Mouse (Mus musculus) retina, adult 2 months (tissue): ENCODE data around the gene Gm12355.
"Not testable (repeated sequence)": the region's sequence is repeated elsewhere in the genome, so short reads cannot be mapped to it uniquely, and the experiment has no call there.

ENCODE experiments used
- DNase-seq: peaks from one replicate; pipeline ENCODE4 v3.0.0-alpha.2; 2012; ENCODE audit warnings: low read depth, low spot score

Gm12355 gene

DNA sequence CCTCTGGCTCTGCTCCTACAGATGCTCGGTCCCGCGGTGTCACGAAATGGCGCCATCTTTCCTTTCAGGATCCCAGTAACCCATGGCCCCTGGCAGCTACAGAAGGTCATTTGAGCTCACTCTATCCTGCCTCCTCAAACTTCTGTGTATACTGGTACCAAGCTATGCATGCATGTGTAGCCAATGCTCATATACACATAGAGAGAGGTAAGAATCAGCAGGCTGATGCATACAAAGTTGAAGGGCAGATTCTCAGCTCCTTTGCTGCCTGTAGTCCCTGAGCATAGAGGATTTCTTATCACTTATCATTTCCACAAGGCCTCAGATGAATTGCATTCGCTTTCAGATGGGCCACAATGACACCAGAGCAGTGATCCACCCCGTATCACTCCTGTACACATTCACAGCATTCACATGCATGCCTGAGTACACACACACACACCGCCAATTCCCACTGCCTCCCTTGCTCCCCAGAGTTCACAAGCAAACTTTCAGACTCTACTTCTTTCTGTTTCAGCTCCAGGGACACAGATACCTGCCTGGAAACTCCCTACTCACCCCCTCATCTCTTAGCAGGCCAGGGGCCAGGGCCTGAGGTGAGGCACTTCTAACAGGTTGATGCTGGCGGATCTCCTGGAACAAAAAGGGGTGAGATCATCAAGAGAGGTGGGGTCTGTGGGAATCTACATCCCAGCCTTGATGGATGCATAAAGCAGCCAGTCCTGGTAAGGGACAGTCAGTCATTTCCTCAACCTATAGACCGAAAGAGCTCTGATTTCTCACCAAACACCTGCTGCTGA, at the start of gene Gm12355, which contains the start of gene Gsdma3:
Gm12355 (minus strand) TSS at position 51 of the 800 bp plus-strand sequence.
Gsdma3 (plus strand) TSS at position 750 of the 800 bp plus-strand sequence.
- DNase-seq: no peak

DNA sequence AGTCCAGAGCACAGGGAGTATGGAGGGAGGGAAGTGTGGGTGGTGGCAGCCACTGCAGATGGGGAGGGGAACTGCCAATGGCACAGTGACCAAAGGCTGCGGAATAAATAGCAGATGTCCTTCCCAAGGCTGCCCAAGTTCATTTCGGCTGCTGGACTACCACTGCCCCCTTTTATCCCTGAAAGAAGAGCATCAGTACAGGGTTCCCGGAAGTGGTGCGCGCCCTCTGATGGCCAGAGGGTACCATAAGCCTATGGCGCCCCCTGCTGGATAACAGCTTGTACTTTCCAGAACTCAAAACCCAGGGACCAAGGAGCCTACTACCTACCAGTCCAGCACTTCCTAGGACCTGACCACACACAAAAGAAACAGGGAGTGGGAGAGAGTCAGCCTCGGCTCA, 47.7 kb upstream of the Gm12355 start:
- DNase-seq: peak; percentile 29

DNA sequence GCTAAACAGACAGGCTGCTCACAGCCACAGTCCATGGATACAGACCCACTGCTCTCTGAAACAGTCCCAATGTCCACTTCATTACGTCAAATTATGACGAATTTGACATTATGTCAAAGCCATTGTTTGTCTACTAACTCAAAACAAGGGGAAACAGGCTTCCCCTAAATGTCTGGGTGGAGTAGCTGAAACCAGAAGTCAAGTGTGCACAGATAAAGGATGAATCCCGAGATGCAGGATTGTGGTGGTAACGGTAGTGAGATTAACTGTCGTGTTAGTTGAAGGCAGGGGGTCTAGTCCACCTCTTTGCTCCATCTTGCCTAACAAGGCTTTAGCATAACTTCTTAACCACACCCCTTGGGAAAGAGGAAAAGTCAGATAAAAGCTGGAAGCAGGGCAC, 47.0 kb upstream of the Gm12355 start:
- no peak for DNase-seq

DNA sequence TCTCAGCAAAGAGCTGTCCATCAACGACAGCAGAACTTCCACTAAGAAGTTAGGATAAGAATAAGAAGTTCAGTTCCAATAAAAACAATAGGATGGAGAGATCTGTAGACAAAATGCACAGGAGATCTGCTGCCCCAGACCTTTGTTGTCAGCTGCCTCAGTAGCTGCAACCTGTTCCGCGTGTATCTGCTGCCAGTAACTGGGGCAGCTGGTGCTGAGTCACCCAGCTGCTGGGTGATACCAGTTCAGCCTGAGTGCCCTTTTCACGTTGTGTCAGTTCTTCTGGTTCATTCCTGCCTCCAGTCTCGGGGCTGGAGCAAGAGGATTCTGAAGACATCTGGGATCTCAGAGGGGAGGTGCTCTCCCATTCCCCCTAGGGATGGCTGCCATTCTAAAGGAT, 46.4 kb upstream of the Gm12355 start:
- DNase-seq: no peak

DNA sequence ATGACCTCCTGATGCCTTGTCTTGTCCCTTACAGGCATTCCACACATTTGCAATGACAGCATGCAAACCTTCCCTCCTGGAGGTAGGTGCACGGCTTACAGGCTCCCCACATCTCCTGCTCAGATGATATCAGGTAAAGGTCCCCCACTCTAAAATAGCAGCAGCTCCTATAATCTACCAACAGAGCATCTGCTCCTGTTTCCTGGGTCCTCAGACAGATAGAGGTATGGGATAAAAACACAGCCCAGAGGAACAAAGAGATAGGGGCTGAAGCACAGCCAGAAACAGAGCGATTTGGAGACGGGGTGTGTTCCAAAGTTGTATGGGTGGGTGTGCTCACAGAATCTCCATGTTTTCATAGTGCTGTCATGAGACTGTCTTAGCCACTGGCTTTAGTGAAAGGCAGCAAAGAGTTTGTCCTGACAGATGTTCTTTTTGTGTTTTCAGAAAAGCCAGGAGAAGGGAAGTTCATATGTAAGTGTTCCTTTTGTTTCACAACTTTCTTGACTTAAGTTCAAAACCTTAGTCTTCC, 45.9 kb upstream of the Gm12355 start:
- no peak for DNase-seq

DNA sequence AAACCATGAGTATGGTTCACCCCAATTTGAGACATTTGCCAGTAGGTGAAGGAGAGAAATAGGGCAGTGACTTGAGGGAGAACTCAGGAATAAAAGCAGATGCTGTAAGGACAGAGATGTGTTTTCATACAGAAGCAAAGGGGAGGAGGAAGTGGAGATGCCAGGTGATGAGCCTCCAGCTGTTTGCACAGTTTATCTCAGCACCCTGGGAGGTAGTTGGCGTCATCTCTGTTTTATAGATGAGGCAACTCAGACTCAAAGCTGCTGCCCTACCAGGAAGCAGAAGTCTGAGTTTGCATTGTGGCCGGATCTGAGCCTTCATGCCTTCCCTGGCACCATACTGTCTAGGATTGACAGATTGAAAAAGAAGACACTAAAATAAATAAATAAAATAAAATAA, 43.5 kb upstream of the Gm12355 start:
- no peak for DNase-seq

DNA sequence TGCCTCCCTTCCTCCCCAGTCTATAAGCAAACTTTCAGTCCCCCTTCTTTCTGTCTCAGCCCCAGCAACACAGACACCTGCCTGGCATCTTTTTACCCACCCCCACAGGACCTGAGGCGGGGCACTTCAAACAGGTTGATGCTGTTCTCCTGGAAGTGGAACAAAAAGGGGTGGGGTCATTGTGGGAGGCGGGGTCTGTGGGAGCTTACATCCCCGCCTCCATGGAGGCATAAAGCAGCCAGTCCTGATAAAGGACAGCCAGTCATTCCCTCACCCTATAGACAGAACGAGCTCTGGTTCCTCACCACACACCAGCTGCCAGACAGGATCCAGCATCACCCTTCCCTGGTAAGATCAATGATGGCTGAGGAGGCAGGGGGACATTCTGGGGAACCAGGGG, 38.6 kb upstream of the Gm12355 start, which contains the start of gene Gsdma:
Gsdma (plus strand) TSS at position 261 of the 400 bp plus-strand sequence.
- DNase-seq: no peak

DNA sequence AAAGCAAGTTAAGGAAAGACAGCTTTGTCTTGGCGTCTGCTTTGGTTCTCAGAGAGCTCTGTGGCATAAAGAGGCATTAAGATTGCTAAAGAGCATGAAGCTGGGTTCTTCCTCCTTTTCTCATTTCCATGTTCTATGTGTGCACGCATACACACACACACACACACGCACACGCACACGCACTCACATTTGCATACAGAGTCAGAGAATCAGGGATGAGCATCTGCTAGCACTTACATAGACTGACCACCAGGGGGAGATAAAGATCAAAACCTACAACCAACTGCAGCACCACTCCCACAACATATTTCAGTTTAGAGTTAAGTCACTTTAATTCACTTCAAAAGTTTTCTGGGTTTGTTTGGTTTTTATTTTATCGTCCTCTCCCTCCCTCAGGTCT, 35.1 kb upstream of the Gm12355 start:
- DNase-seq: peak; percentile 32

DNA sequence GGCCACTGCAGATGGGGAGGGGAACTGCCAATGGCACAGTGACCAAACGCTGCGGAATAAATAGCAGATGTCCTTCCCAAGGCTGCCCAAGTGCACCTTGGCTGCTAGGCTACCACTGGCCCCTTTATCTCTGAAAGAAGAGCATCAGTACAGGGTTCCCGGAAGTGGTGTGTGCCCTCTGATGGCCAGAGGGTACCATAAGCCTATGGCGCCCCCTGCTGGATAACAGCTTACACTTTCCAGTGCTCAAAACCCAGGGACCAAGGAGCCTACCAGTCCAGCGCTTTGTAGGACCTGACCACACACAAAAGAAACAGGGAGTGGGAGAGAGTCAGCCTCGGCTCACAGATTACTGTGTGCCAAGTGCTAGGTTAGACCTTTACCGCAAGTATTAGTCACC, 29.6 kb upstream of the Gm12355 start:
- not testable (repeated sequence) for DNase-seq

DNA sequence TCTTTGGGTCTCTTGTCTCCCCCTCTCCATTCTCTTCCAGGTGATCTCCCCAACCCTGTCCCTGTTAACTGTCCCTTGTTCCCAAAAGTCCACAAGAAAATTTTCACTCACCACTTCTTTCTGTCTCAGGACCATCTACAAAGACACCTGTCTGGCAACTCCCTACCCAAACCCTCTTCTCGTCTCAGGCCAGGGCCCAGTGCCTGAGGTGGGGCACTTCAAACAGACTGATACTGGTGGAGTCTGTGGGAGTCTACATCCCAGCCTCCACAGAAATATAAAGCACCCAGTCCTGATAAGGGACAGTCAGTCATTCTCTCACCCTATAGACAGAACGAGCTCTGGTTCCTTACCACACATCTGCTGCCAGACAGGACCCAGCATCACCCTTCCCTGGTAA, 21.0 kb upstream of the Gm12355 start, which contains the start of gene Gsdma2:
Gsdma2 (plus strand) TSS at position 301 of the 400 bp plus-strand sequence.
- DNase-seq: no peak

DNA sequence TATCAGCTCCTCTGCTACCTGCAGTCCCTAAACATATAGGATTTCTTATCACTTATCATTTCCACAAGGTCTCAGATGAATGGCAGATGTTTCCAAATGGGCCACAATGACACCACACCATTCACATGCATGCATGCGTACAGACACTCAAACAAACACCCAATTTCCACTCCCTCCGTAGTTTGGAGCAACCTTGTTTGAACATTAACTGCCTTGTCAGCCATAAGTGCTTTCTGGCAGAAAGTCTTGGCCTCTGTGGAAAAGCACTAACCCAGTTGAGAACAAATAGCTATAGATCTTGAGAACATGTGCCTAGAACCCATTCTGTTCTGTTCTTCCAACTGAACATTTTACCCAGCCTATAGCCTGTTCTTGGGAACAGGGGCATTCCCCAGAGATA, 20.5 kb upstream of the Gm12355 start:
- no peak for DNase-seq

DNA sequence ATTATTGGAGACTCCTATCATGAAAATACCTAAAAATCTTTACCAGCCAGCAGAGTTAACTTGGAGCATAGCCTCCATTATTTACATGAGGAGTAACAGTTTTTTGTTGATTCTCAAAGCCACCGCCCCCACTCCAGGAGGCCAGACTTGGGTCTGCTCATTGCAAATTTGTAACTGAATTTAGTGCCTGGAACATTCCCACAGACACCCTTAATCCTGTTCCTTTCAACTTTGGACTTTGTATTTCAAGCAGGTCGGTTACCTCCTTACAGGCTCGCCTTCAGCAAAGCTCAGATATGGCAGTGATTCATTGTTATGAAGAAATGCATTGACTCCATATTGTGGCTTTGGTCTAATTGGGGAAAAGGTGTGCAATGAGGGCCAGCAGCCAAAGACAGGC, 19.3 kb upstream of the Gm12355 start:
- no peak for DNase-seq

DNA sequence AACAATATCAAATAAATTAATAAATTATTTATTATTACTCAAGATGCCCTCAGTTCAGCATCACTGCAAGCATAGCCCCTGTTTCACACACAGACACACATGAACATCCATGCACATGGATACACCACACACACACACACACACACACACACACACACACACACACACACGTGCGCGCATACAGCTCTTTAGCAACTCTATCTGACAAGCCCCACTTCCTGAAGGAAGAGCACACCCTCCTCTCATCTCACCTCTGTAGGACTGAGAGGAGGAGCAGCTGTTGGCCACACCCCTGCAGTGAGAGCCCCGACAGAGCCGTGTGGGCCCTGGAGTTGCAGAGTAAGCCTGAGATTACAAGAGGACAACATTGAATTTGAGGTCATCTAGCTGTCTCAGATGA, 14.6 kb upstream of the Gm12355 start:
- DNase-seq: no peak

DNA sequence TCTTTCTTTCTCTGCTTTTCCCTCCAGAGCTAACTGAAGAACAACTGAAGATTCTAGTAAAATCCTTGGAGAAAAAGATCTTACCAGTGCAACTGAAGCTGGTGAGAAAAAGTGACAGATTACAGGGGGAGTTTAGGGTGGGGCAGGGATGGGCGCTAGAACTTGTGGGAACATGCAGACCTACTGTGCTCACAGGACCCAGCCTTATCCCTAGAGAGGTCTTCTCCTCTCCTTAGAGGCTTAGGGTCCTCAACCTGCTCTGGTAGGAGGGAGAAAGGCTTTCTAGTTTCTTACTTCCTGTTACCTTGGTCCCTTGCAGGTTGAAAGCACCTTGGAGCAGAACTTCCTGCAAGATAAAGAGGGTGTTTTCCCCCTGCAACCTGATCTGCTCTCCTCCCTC, 12.0 kb upstream of the Gm12355 start:
- DNase-seq: no peak

DNA sequence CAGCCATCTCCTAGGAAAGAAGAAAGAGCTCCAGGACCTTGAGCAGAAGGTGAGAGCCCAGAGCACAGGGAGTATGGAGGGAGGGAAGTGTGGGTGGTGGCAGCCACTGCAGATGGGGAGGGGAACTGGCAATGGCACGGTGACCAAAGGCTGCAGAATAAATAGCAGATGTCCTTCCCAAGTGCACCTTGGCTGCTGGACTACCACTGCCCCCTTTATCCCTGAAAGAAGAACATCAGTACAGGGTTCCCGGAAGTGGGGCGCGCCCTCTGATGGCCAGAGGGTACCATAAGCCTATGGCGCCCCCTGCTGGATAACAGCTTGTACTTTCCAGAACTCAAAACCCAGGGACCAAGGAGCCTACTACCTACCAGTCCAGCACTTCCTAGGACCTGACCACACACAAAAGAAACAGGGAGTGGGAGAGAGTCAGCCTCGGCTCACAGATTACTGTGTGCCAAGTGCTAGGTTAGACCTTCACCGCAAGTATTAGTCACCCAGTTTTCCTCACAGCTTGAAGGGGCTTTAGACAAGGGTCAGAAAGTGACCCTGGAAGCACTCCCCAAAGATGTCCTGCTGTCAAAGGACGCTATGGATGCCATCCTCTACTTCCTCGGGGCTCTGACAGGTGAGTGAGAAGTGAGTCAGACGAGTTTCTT, 10.0 kb upstream of the Gm12355 start:
- DNase-seq: peak; percentile 23

DNA sequence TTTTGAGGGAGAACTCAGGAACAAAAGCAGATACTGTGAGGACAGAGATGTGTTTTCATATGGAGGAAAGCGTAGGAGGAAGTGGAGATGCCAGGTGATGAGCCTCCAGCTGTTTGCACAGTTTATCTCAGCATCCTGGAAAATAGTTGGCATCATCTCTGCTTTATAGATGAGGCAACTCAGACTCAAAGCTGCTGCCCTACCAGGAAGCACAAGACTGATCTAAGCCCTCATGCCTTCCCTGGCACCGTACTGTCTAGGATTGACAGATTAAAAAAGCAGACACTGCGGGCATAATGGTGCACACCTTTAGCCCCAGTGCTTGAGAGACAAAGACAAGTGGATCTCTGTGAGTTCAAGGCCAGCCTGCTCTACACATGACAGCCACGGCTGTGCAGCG, 5.2 kb upstream of the Gm12355 start:
- DNase-seq: no peak

DNA sequence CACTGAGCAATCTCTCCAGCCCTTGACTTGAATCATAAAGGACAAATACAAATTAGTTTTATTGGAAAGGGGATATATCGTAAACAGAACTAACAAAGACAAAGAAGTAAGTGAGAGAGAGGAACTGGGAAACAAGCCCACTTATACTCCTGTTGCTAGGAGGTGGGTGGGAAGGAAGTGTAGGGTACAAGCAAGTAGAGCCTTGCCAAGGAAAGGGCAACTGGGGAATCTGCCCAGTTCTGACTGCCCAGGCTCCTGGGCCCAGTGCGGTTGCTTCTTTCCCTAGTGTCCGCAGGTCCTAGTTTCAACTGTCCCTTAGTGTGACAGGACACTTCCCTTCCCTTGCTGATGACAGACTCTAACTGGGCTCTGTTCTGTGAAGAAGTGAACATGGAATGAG, 3.2 kb upstream of the Gm12355 start:
- no peak for DNase-seq

DNA sequence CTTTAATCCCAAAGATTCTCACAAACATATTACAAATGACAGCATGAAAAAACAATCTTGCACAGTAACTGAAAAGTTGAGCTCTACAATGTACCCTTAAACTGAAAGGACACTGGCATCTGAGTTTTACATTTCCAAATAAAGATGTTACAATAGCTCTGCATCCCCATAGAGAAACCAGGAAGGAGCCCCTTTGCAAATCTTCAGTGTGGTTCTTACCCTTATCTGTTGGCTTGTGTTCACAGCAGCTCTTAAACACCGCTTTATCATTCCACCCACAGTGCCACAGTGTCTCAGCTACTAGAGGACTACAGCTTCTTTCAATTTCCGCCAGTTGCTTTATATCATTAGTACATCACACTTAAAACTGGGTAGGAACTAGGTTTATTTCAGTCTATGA, 1.1 kb downstream of the Gm12355 start:
- DNase-seq: not testable (repeated sequence)

DNA sequence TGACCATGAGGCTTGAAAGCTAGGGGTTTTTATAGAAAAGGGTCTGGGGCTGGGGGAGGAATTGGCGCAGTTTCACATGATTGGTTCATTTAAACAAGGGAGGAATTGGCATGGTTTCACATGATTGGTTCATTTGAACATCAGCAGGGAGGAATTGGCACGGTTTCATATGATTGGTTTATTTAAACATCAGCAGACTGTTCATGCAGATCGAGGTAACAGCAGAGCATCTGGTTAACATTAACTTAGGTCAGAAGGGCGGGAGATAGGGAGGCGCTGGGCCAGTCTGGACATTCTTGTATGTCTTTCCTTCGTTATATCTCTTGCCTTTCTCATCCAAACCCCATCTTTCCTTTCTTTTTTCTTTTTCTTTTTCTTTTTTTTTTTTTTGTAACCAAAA, 1.5 kb downstream of the Gm12355 start:
- not testable (repeated sequence) for DNase-seq

DNA sequence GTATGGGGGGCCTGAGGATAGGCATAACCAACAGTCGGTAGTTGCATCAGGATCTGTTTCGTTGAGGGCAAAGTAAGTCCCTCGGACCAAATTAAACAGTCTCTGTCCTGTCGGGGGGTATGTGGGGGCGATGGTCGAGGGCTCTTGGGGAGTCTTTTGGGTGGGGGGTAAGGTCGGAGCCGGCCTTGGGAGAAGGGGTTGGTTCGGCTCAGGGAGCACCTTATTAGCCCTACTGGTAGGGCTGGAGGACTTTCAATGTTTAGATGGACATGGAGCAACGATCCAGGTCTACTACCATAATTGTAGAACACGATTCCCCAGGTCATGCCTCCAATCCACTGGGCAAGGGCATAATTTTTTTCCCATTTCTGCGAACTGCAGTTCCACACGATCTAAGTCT, 4.7 kb downstream of the Gm12355 start:
- no peak for DNase-seq

DNA sequence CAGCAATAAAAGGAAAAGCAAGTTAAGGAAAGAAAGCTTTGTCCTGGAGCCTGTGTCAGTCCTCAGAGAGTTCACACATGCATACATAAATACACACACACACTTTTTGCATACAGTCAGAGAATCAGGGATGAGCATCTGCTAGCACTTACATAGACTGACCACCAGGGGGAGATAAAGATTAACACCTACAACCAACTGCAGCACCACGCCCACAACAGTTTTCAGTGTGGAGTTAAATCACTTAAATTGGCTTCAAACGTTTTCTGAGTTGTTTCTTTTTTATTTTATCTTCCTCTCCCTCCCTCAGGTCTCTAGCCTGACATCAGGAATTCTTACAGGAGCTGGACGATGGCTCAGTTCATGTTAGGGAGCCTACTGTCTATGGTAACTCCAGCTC, 18.7 kb downstream of the Gm12355 start:
- peak; percentile 55 for DNase-seq

DNA sequence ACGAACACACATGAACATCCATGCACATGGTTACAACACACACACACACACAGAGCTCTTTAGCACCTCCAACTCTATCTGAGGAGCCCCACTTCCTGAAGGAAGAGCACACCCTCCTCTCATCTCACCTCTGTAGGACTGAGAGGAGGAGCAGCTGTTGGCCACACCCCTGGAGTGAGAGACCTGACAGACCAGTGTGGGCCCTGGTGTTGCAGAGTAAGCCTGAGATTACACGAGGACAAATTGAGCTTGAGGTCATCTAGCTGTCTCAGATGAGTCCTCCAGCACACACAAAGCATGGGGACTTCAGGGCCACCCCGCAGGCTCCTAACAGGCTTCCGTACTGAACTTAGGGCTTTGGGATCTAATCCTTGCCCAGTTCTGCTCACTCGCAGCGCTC, 20.6 kb downstream of the Gm12355 start:
- not testable (repeated sequence) for DNase-seq

DNA sequence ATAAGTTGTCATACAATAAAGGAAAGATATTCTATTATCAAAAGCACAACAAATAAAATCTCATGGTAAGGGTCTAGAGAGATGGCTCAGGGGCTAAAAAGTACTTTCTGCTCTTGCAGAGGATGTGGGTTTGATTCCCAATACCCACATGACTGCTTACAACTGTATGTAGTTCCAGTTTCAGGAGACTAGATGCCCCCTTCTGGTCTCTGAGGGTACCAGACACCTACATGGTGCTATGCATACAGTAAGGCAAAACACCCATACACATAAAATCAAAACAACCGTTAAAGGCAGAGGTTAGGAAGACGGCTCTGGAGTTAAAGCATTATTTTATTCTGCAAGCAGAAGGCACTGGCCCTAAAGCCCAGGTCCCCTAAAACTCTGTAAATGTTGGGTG, 21.5 kb downstream of the Gm12355 start:
- DNase-seq: no peak
